Mouse (Mus musculus): ENCODE results near the gene Aff1. TPM values are rescaled to one million over a fixed set of nuclear protein-coding genes. Genes with fewer than 3 reads are reported as not detected.

Aff1 gene
- polyA plus RNA-seq, 1 experiment from 2014 or later = 1.2 TPM

- Histone ChIP-seq H3K27ac (replicated peaks) (no peak overlapping the region), H3K27me3 (no peaks in the 10 kb centered on the region), H3K9ac (replicated peaks) (no peak overlapping the region), H3K9me3 (no peaks in the 10 kb centered on the region), H3K4me1 (no peaks in the 10 kb centered on the region), H3K4me2 (replicated peaks) (no peak overlapping the region), H3K4me3 (no peak overlapping the region), H3K36me3 (no peaks in the 10 kb centered on the region)
- 95% methylated on average over 5 of the region's 5 CpGs for WGBS
- ATAC-seq (replicated peaks) = no peak
These were observed 130.8 kb downstream of the Aff1 start for GRCm38 (mm10) chr5:103822949-103823348.

GRCm38 (mm10) chr5:103828304-103828703 lies 136.1 kb downstream of the Aff1 start:
- Histone ChIP-seq H3K9me3 (no peaks in the 10 kb centered on the region), H3K4me3 (no peak overlapping the region), H3K9ac (replicated peaks) (no peak overlapping the region), H3K4me2 (replicated peaks) (no peak overlapping the region), H3K4me1 (no peaks in the 10 kb centered on the region), H3K36me3 (no peaks in the 10 kb centered on the region), H3K27me3 (no peaks in the 10 kb centered on the region), H3K27ac (replicated peaks) (no peak overlapping the region)
- ATAC-seq (replicated peaks) = no peak
- 87% methylated on average over 21 of the region's 21 CpGs for WGBS

- ATAC-seq (replicated peaks) = no peak
- Histone ChIP-seq H3K9me3 (no peaks in the 10 kb centered on the region), H3K9ac (replicated peaks) (no peak overlapping the region), H3K27ac (replicated peaks) (no peak overlapping the region), H3K4me1 (no peaks in the 10 kb centered on the region), H3K27me3 (no peaks in the 10 kb centered on the region), H3K4me2 (replicated peaks) (no peak overlapping the region), H3K36me3 (no peaks in the 10 kb centered on the region), H3K4me3 (no peak overlapping the region)
- WGBS = 85% methylated on average over 8 of the region's 8 CpGs
These were observed 136.6 kb downstream of the Aff1 start for GRCm38 (mm10) chr5:103828729-103829128.

- H3K4me3 ChIP-seq = no peak overlapping the region
- whole genome bisulfite sequencing = 69% methylated on average over 12 of the region's 12 CpGs
- H3K9me3 ChIP-seq = no peaks in the 10 kb centered on the region
- no peaks in the 10 kb centered on the region for H3K36me3 ChIP-seq
- H3K4me1 ChIP-seq = no peaks in the 10 kb centered on the region
- H3K4me2 ChIP-seq (replicated peaks) = no peak overlapping the region
- ATAC-seq (replicated peaks) = no peak
- no peaks in the 10 kb centered on the region for H3K27me3 ChIP-seq
- no peak overlapping the region for H3K9ac ChIP-seq (replicated peaks)
- H3K27ac ChIP-seq (replicated peaks) = no peak overlapping the region
These were observed 137.0 kb downstream of the Aff1 start for GRCm38 (mm10) chr5:103829158-103829557.

GRCm38 (mm10) chr5:103830886-103831285 lies 138.7 kb downstream of the Aff1 start:
- no peaks in the 10 kb centered on the region for H3K9me3 ChIP-seq
- H3K9ac ChIP-seq (replicated peaks) = no peak overlapping the region
- H3K4me1 ChIP-seq = peaks cover 6% of the 10 kb centered on the region; the same call in 1 of the 2 replicates
- H3K27ac ChIP-seq (replicated peaks) = no peak overlapping the region
- H3K4me2 ChIP-seq (replicated peaks) = no peak overlapping the region
- H3K27me3 ChIP-seq = no peaks in the 10 kb centered on the region
- ATAC-seq (replicated peaks) = no peak
- WGBS = 91% methylated on average over 1 of the region's 1 CpGs
- no peak overlapping the region for H3K4me3 ChIP-seq
- no peaks in the 10 kb centered on the region for H3K36me3 ChIP-seq

- no peak overlapping the region for H3K4me2 ChIP-seq (replicated peaks)
- H3K4me1 ChIP-seq = peaks cover 7% of the 10 kb centered on the region; the same call in 1 of the 2 replicates
- no peaks in the 10 kb centered on the region for H3K27me3 ChIP-seq
- H3K9ac ChIP-seq (replicated peaks) = no peak overlapping the region
- H3K9me3 ChIP-seq = no peaks in the 10 kb centered on the region
- ATAC-seq (replicated peaks) = no peak
- WGBS = 61% methylated on average over 15 of the region's 15 CpGs
- H3K4me3 ChIP-seq = no peak overlapping the region
- H3K36me3 ChIP-seq = no peaks in the 10 kb centered on the region
- H3K27ac ChIP-seq (replicated peaks) = 0 out of 2 replicates have a peak overlapping the region, but pooled peaks have one; percentile 25
These were observed 143.4 kb downstream of the Aff1 start for GRCm38 (mm10) chr5:103835471-103836147.

GRCm38 (mm10) chr5:103836148-103836784 lies 144.1 kb downstream of the Aff1 start:
- no peak for ATAC-seq (replicated peaks)
- no peak overlapping the region for H3K9ac ChIP-seq (replicated peaks)
- H3K4me2 ChIP-seq (replicated peaks) = no peak overlapping the region
- H3K4me1 ChIP-seq = peaks cover 7% of the 10 kb centered on the region; the same call in 1 of the 2 replicates
- H3K4me3 ChIP-seq = no peak overlapping the region
- H3K9me3 ChIP-seq = no peaks in the 10 kb centered on the region
- no peaks in the 10 kb centered on the region for H3K27me3 ChIP-seq
- H3K36me3 ChIP-seq = no peaks in the 10 kb centered on the region
- WGBS = 77% methylated on average over 10 of the region's 11 CpGs
- H3K27ac ChIP-seq (replicated peaks) = no peak overlapping the region

GRCm38 (mm10) chr5:103838550-103839264 lies 146.5 kb downstream of the Aff1 start:
- Histone ChIP-seq H3K27ac (replicated peaks) (no peak overlapping the region), H3K9me3 (no peaks in the 10 kb centered on the region), H3K36me3 (no peaks in the 10 kb centered on the region), H3K9ac (replicated peaks) (no peak overlapping the region), H3K27me3 (no peaks in the 10 kb centered on the region), H3K4me3 (no peak overlapping the region), H3K4me1 (peaks cover 7% of the 10 kb centered on the region; the same call in 1 of the 2 replicates), H3K4me2 (replicated peaks) (no peak overlapping the region)
- ATAC-seq (replicated peaks) = no peak
- 90% methylated on average over 15 of the region's 15 CpGs for WGBS

GRCm38 (mm10) chr5:103839265-103839626 lies 147.1 kb downstream of the Aff1 start:
- no peak overlapping the region for H3K9ac ChIP-seq (replicated peaks)
- no peak overlapping the region for H3K27ac ChIP-seq (replicated peaks)
- no peaks in the 10 kb centered on the region for H3K27me3 ChIP-seq
- no peaks in the 10 kb centered on the region for H3K36me3 ChIP-seq
- WGBS = 82% methylated on average over 3 of the region's 3 CpGs
- no peak overlapping the region for H3K4me2 ChIP-seq (replicated peaks)
- peaks cover 7% of the 10 kb centered on the region; the same call in 1 of the 2 replicates for H3K4me1 ChIP-seq
- no peaks in the 10 kb centered on the region for H3K9me3 ChIP-seq
- ATAC-seq (replicated peaks) = no peak
- no peak overlapping the region for H3K4me3 ChIP-seq

- 59% methylated on average over 1 of the region's 1 CpGs for WGBS
- Histone ChIP-seq H3K4me1 (peaks cover 9% of the 10 kb centered on the region), H3K27me3 (no peaks in the 10 kb centered on the region), H3K4me2 (replicated peaks) (no peak overlapping the region), H3K9me3 (no peaks in the 10 kb centered on the region), H3K27ac (replicated peaks) (no peak overlapping the region), H3K9ac (replicated peaks) (no peak overlapping the region), H3K4me3 (no peak overlapping the region), H3K36me3 (no peaks in the 10 kb centered on the region)
- no peak; the same call in 1 of the 2 replicates for ATAC-seq (replicated peaks)
These were observed 151.8 kb downstream of the Aff1 start for GRCm38 (mm10) chr5:103843938-103844337.

GRCm38 (mm10) chr5:103845418-103846153 lies 153.4 kb downstream of the Aff1 start:
- WGBS = 48% methylated on average over 19 of the region's 19 CpGs
- H3K27me3 ChIP-seq = no peaks in the 10 kb centered on the region
- peak; percentile 49 for ATAC-seq (replicated peaks)
- no peaks in the 10 kb centered on the region for H3K36me3 ChIP-seq
- H3K27ac ChIP-seq (replicated peaks) = peak overlapping the region; percentile 40; the same call in 1 of the 2 replicates
- H3K4me2 ChIP-seq (replicated peaks) = no peak overlapping the region
- H3K9ac ChIP-seq (replicated peaks) = no peak overlapping the region
- peaks cover 9% of the 10 kb centered on the region for H3K4me1 ChIP-seq
- no peaks in the 10 kb centered on the region for H3K9me3 ChIP-seq
- no peak overlapping the region for H3K4me3 ChIP-seq

GRCm38 (mm10) chr5:103846154-103846551 lies 154.0 kb downstream of the Aff1 start:
- no peak for ATAC-seq (replicated peaks)
- 83% methylated on average over 10 of the region's 10 CpGs for WGBS
- H3K27ac ChIP-seq (replicated peaks) = no peak overlapping the region

More at GRCm38 (mm10) chr5:103846154-103846551, 154.0 kb downstream of the Aff1 start:
- Histone ChIP-seq H3K36me3 (no peaks in the 10 kb centered on the region), H3K4me1 (peaks cover 9% of the 10 kb centered on the region), H3K9me3 (no peaks in the 10 kb centered on the region), H3K4me2 (replicated peaks) (no peak overlapping the region), H3K9ac (replicated peaks) (no peak overlapping the region), H3K4me3 (no peak overlapping the region), H3K27me3 (no peaks in the 10 kb centered on the region)
